Mouse (Mus musculus) myocyte (in vitro differentiated cells): ENCODE data around the gene Liph.

Experiments used
- CEBPB ChIP-seq: IDR thresholded peaks from 2 replicates; pipeline ENCODE4 v1.6.1; 2011; ENCODE audit warnings: mild to moderate bottlenecking, moderate library complexity; ENCODE audit not compliant: poor library complexity, insufficient read depth, severe bottlenecking
- E2F4 ChIP-seq: IDR thresholded peaks from one replicate; pipeline ENCODE4 v1.6.1; 2011; ENCODE audit warnings: mild to moderate bottlenecking, control low read depth, moderate library complexity; ENCODE audit not compliant: insufficient read depth
- MAX ChIP-seq: IDR thresholded peaks from one replicate; pipeline ENCODE4 v1.6.1; 2011; ENCODE audit warnings: low read depth, mild to moderate bottlenecking, control low read depth
- MYOD1 ChIP-seq, 3 experiments: IDR thresholded peaks; one replicate each; pipeline ENCODE4 v1.6.1; 2011; ENCODE audit warnings: control low read depth in 2 of 3, low read depth in 2 of 3, mild to moderate bottlenecking in 2 of 3, moderate library complexity in 1 of 3; ENCODE audit not compliant: insufficient read length in 2 of 3, control insufficient read depth in 1 of 3
- MYOG ChIP-seq, 3 experiments: IDR thresholded peaks; one replicate each; pipeline ENCODE4 v1.6.1; 2011; ENCODE audit warnings: control low read depth in 2 of 3, low read depth in 2 of 3, mild to moderate bottlenecking in 2 of 3; ENCODE audit not compliant: insufficient read length in 2 of 3, control insufficient read depth in 1 of 3, insufficient read depth in 1 of 3
- POLR2A ChIP-seq: IDR thresholded peaks from one replicate; pipeline ENCODE4 v1.6.1; 2011; ENCODE audit warnings: low read depth, mild to moderate bottlenecking, control low read depth, moderate library complexity; ENCODE audit not compliant: insufficient read length
- POLR2AphosphoS2 ChIP-seq: IDR thresholded peaks from one replicate; pipeline ENCODE4 v1.6.1; 2011; ENCODE audit warnings: low read depth, control low read depth; ENCODE audit not compliant: insufficient read length
- REST ChIP-seq: IDR thresholded peaks from one replicate; pipeline ENCODE4 v1.6.1; 2011; ENCODE audit warnings: mild to moderate bottlenecking, control low read depth, moderate library complexity; ENCODE audit not compliant: insufficient read depth, insufficient read length
- SRF ChIP-seq: IDR thresholded peaks from one replicate; pipeline ENCODE4 v1.6.1; 2011; ENCODE audit warnings: low read depth; ENCODE audit not compliant: control insufficient read depth, insufficient read length
- TCF12 ChIP-seq: IDR thresholded peaks from one replicate; pipeline ENCODE4 v1.6.1; 2011; ENCODE audit warnings: mild to moderate bottlenecking, control low read depth; ENCODE audit not compliant: poor library complexity, insufficient read depth, severe bottlenecking
- TCF3 ChIP-seq: IDR thresholded peaks from one replicate; pipeline ENCODE4 v1.6.1; 2011; ENCODE audit warnings: low read depth, control low read depth; ENCODE audit not compliant: insufficient read length
- USF1 ChIP-seq: IDR thresholded peaks from one replicate; pipeline ENCODE4 v1.6.1; 2011; ENCODE audit warnings: low read depth, mild to moderate bottlenecking, control low read depth, moderate library complexity

- TF ChIP-seq POLR2A = no peak
- TF ChIP-seq POLR2AphosphoS2 = no peak
- no peak for TF ChIP-seq TCF12
- TF ChIP-seq MYOG (IDR thresholded peaks at IDR 0.05; ENCODE audit: control insufficient read depth in 1 of 3, insufficient read depth in 1 of 3, insufficient read length in 2 of 3, low read depth in 2 of 3) = no peak
- TF ChIP-seq USF1 = no peak
- no peak for TF ChIP-seq MYOD1 (IDR thresholded peaks at IDR 0.05; ENCODE audit: control insufficient read depth in 1 of 3, insufficient read length in 2 of 3, low read depth in 2 of 3)
- TF ChIP-seq TCF3 = no peak
- TF ChIP-seq REST = no peak
- no peak for TF ChIP-seq MAX
- no peak for TF ChIP-seq E2F4
- no peak for TF ChIP-seq CEBPB
- TF ChIP-seq SRF = no peak
Observed at GRCm38 (mm10) chr16:22001606-22002005, 6.1 kb upstream of the Liph start.
